Mouse (Mus musculus): ENCODE data around the gene Lama2. TPM values are rescaled to one million over a fixed set of nuclear protein-coding genes. Genes with fewer than 3 reads are reported as not detected.

The Lama2 gene
- total and polyA plus RNA-seq, 3 experiments, result 32.8 to 105 (median 88.2) TPM

- Histone ChIP-seq H3K27me3 (ENCODE audit: control insufficient read depth, insufficient read depth, low read length) (no peaks in the 10 kb centered on the region), H3K4me1 (ENCODE audit: control insufficient read depth, insufficient read depth, low read length) (peaks cover 7% of the 10 kb centered on the region), H3K36me3 (ENCODE audit: control insufficient read depth, insufficient read depth, low read length) (peaks cover 7% of the 10 kb centered on the region), H3K4me3 (no peak overlapping the region), H3K79me2 (replicated peaks; ENCODE audit: control insufficient read depth, insufficient read depth, low read length) (no peaks in the 10 kb centered on the region), H3K27ac (peak overlapping the region; percentile 31; the same call in 1 of the 2 replicates), H3K9ac (ENCODE audit: low read depth, low read length) (no peak overlapping the region)
- DNase-seq, result peak in 1 of 2 experiments; percentile 9
- intact Hi-C loops (cut with DNase I), result no loop called here
- 33% methylated on average over 2 of the region's 2 CpGs for WGBS
- TF ChIP-seq CTCF (IDR thresholded peaks at IDR 0.05) (no peak), EP300 (IDR thresholded peaks at IDR 0.05; ENCODE audit: insufficient read depth, low read depth, low read length) (no peak), POLR2A (IDR thresholded peaks at IDR 0.05; ENCODE audit: insufficient read depth, low read depth, low read length) (no peak)
Measured at GRCm38 (mm10) chr10:27533217-27533616, 86.3 kb downstream of the Lama2 start.

GRCm38 (mm10) chr10:27508847-27509459 is 110.6 kb downstream of the Lama2 start:
- no peak overlapping the region for H3K9ac ChIP-seq (ENCODE audit: low read depth, low read length)
- H3K4me1 ChIP-seq (ENCODE audit: control insufficient read depth, insufficient read depth, low read length), result no peaks in the 10 kb centered on the region
- H3K27ac ChIP-seq, result no peak overlapping the region
- no peak for DNase-seq
- H3K36me3 ChIP-seq (ENCODE audit: control insufficient read depth, insufficient read depth, low read length), result no peaks in the 10 kb centered on the region
- TF ChIP-seq POLR2A (IDR thresholded peaks at IDR 0.05; ENCODE audit: insufficient read depth, low read depth, low read length), result no peak
- no peak for TF ChIP-seq CTCF (IDR thresholded peaks at IDR 0.05)
- no peak for TF ChIP-seq EP300 (IDR thresholded peaks at IDR 0.05; ENCODE audit: insufficient read depth, low read depth, low read length)
- H3K79me2 ChIP-seq (replicated peaks; ENCODE audit: control insufficient read depth, insufficient read depth, low read length), result no peaks in the 10 kb centered on the region
- no peak overlapping the region for H3K4me3 ChIP-seq
- intact Hi-C loops (cut with DNase I), result no loop called here
- H3K27me3 ChIP-seq (ENCODE audit: control insufficient read depth, insufficient read depth, low read length), result no peaks in the 10 kb centered on the region
- WGBS, result 79% methylated on average over 3 of the region's 3 CpGs

DNA sequence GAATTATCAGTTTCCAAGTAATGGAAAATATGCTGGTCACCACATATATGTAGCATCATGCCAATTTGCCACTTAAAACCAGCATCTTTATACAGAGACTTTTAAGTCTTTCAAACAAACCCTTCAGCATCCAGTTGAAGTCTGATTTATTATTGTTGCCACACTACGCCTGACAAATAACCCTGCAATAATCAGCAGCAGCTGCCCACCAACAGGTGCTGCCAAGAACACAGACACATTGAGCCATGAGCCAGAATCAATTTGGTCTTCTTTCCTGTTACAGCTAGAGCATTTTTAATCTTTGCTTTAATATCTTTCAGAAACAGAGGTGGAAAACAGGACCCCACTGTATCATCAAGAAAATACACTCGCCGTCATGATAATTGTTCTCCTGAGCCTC is 118.7 kb downstream of the Lama2 start:
- Histone ChIP-seq H3K36me3 (ENCODE audit: control insufficient read depth, insufficient read depth, low read length) (no peaks in the 10 kb centered on the region), H3K27me3 (ENCODE audit: control insufficient read depth, insufficient read depth, low read length) (no peaks in the 10 kb centered on the region), H3K9ac (ENCODE audit: low read depth, low read length) (no peak overlapping the region), H3K79me2 (replicated peaks; ENCODE audit: control insufficient read depth, insufficient read depth, low read length) (no peaks in the 10 kb centered on the region), H3K4me3 (no peak overlapping the region), H3K27ac (no peak overlapping the region), H3K4me1 (ENCODE audit: control insufficient read depth, insufficient read depth, low read length) (no peaks in the 10 kb centered on the region)
- TF ChIP-seq POLR2A (IDR thresholded peaks at IDR 0.05; ENCODE audit: insufficient read depth, low read depth, low read length) (no peak), EP300 (IDR thresholded peaks at IDR 0.05; ENCODE audit: insufficient read depth, low read depth, low read length) (no peak), CTCF (IDR thresholded peaks at IDR 0.05) (no peak)
- WGBS, result 79% methylated on average over 3 of the region's 3 CpGs
- no peak for DNase-seq
- intact Hi-C loops (cut with DNase I), result no loop called here

- TF ChIP-seq POLR2A (IDR thresholded peaks at IDR 0.05; ENCODE audit: insufficient read depth, low read depth, low read length) (no peak), EP300 (IDR thresholded peaks at IDR 0.05; ENCODE audit: insufficient read depth, low read depth, low read length) (no peak), CTCF (IDR thresholded peaks at IDR 0.05) (no peak)
- DNase-seq, result peak; percentile 16 to 21
- H3K36me3 ChIP-seq (ENCODE audit: control insufficient read depth, insufficient read depth, low read length), result peaks cover 2% of the 10 kb centered on the region; the same call in 1 of the 2 replicates
- H3K27me3 ChIP-seq (ENCODE audit: control insufficient read depth, insufficient read depth, low read length), result no peaks in the 10 kb centered on the region
- no peak overlapping the region for H3K9ac ChIP-seq (ENCODE audit: low read depth, low read length)
- no peaks in the 10 kb centered on the region; the same call in 1 of the 2 replicates for H3K4me1 ChIP-seq (ENCODE audit: control insufficient read depth, insufficient read depth, low read length)
- WGBS, result 26% methylated on average over 1 of the region's 1 CpGs
- H3K79me2 ChIP-seq (replicated peaks; ENCODE audit: control insufficient read depth, insufficient read depth, low read length), result no peaks in the 10 kb centered on the region
- H3K4me3 ChIP-seq, result no peak overlapping the region
- intact Hi-C loops (cut with DNase I), result no loop called here
- H3K27ac ChIP-seq, result peak overlapping the region; percentile 64
Measured at GRCm38 (mm10) chr10:27488452-27488851, 131.1 kb downstream of the Lama2 start.

DNA sequence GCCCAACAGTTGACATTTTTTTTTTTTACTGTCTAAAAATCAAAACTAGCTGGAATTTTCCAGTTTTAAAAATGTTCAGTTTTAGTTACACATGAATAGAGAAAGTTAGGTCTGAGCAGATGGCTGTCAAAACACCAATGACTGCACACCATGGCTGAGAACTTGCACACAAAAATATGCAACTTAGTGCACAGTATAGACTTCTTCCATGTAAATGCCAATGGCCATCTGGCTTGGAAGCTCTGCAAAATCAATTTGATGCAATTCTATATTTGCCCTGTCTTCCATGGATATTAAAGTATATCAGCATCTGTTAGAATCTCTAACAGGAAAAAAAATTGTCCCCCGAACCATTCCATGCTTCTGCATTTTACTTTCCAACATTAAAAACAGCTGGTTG is 135.5 kb downstream of the Lama2 start:
- Histone ChIP-seq H3K27me3 (ENCODE audit: control insufficient read depth, insufficient read depth, low read length) (no peaks in the 10 kb centered on the region), H3K36me3 (ENCODE audit: control insufficient read depth, insufficient read depth, low read length) (peaks cover 2% of the 10 kb centered on the region; the same call in 1 of the 2 replicates), H3K79me2 (replicated peaks; ENCODE audit: control insufficient read depth, insufficient read depth, low read length) (no peaks in the 10 kb centered on the region), H3K4me3 (no peak overlapping the region), H3K9ac (ENCODE audit: low read depth, low read length) (no peak overlapping the region), H3K4me1 (ENCODE audit: control insufficient read depth, insufficient read depth, low read length) (no peaks in the 10 kb centered on the region; the same call in 1 of the 2 replicates), H3K27ac (no peak overlapping the region)
- intact Hi-C loops (cut with DNase I), result no loop called here
- 67% methylated on average over 1 of the region's 1 CpGs for WGBS
- no peak for DNase-seq
- no peak for TF ChIP-seq CTCF (IDR thresholded peaks at IDR 0.05)
- TF ChIP-seq EP300 (IDR thresholded peaks at IDR 0.05; ENCODE audit: insufficient read depth, low read depth, low read length), result no peak
- no peak for TF ChIP-seq POLR2A (IDR thresholded peaks at IDR 0.05; ENCODE audit: insufficient read depth, low read depth, low read length)

- WGBS, result 51% methylated on average over 3 of the region's 3 CpGs
- intact Hi-C loops (cut with DNase I), result no loop called here
- H3K36me3 ChIP-seq (ENCODE audit: control insufficient read depth, insufficient read depth, low read length), result no peaks in the 10 kb centered on the region
- H3K9ac ChIP-seq (ENCODE audit: low read depth, low read length), result no peak overlapping the region
- H3K27me3 ChIP-seq (ENCODE audit: control insufficient read depth, insufficient read depth, low read length), result no peaks in the 10 kb centered on the region
- peak overlapping the region; percentile 24 for H3K27ac ChIP-seq
- H3K79me2 ChIP-seq (replicated peaks; ENCODE audit: control insufficient read depth, insufficient read depth, low read length), result no peaks in the 10 kb centered on the region
- DNase-seq, result no peak
- TF ChIP-seq CTCF (IDR thresholded peaks at IDR 0.05) (no peak), EP300 (IDR thresholded peaks at IDR 0.05; ENCODE audit: insufficient read depth, low read depth, low read length) (no peak), POLR2A (IDR thresholded peaks at IDR 0.05; ENCODE audit: insufficient read depth, low read depth, low read length) (no peak)
- no peaks in the 10 kb centered on the region for H3K4me1 ChIP-seq (ENCODE audit: control insufficient read depth, insufficient read depth, low read length)
- H3K4me3 ChIP-seq, result no peak overlapping the region
Measured at GRCm38 (mm10) chr10:27475540-27475939, 144.0 kb downstream of the Lama2 start.

All from heart, adult 2 months (tissue).